Mouse (Mus musculus) spleen, adult 2 months (tissue): ENCODE measurements around the gene Gm42421. TPM values are rescaled to one million over a fixed set of nuclear protein-coding genes. Genes with fewer than 3 reads are reported as not detected.
A peak's percentile ranks its signal among the peaks of the same experiment; 100 is the strongest.

ENCODE experiments used
- DNase-seq, 2 experiments: peaks; one replicate each; pipeline versions ENCODE4 v3.0.0 to v3.0.0-alpha.2; 2012 to 2021; ENCODE audit warnings: low spot score in 2 of 2, low read depth in 1 of 2
- H3K27ac ChIP-seq: fragments of 200-500 bp; 2 replicates; pipeline ENCODE4 v1.5.1; 2012; ENCODE audit warnings: low read length, inconsistent platforms; ENCODE audit not compliant: insufficient read depth
- H3K27me3 ChIP-seq: fragments of 200-500 bp; 2 replicates; pipeline ENCODE4 v1.6.1; 2012; ENCODE audit warnings: mild to moderate bottlenecking, moderate library complexity, low read length, inconsistent platforms; ENCODE audit not compliant: control insufficient read depth, insufficient read depth
- H3K36me3 ChIP-seq: fragments of 200-500 bp; 2 replicates; pipeline ENCODE4 v1.6.1; 2012; ENCODE audit warnings: mild to moderate bottlenecking, low read length, inconsistent platforms; ENCODE audit not compliant: control insufficient read depth, insufficient read depth
- H3K4me1 ChIP-seq: fragments of 200-500 bp; 2 replicates; pipeline ENCODE4 v1.6.1; 2011; ENCODE audit warnings: inconsistent platforms; ENCODE audit not compliant: control insufficient read depth, insufficient read depth, insufficient read length
- H3K4me3 ChIP-seq: fragments of 200-500 bp; 2 replicates; pipeline ENCODE4 v1.5.1; 2011; ENCODE audit warnings: mild to moderate bottlenecking, inconsistent platforms; ENCODE audit not compliant: insufficient read depth, insufficient read length; ENCODE audit errors: extremely low read depth
- CTCF ChIP-seq: fragments of 200-500 bp; IDR thresholded peaks from 2 replicates; pipeline ENCODE4 v1.5.1; 2011; ENCODE audit warnings: mild to moderate bottlenecking, inconsistent platforms; ENCODE audit not compliant: insufficient read depth, insufficient read length, insufficient replicate concordance; ENCODE audit errors: extremely low read depth
- POLR2A ChIP-seq: fragments of 200-500 bp; IDR thresholded peaks from 2 replicates; pipeline ENCODE4 v1.6.1; 2011; ENCODE audit warnings: low read depth, low read length, inconsistent platforms
- WGBS: fragments of 180-500 bp; shearing (Covaris S2); methylation state at CpG from one replicate; pipeline ENCODE4 v1.1.7; 2018; 5-methylcytosine and 5-hydroxymethylcytosine counted together
- polyA plus RNA-seq: library from polyadenylated mRNA; depleted of rRNA; stranded (reverse); fragments of >200 nt; gene quantifications from 2 replicates; pipeline ENCODE4 v1.2.3, GENCODE M21; 2012

The Gm42421 gene
- polyA plus RNA-seq, 1 experiment, result not detected

GRCm38 (mm10) chr5:143961176-143961575 is 33.2 kb downstream of the Gm42421 start:
- no peaks in the 10 kb centered on the region for H3K4me1 ChIP-seq
- H3K36me3 ChIP-seq, result no peaks in the 10 kb centered on the region
- H3K4me3 ChIP-seq, result no peak overlapping the region
- no peak for DNase-seq
- 91% methylated on average over 8 of the region's 8 CpGs for WGBS
- TF ChIP-seq POLR2A (no peak), CTCF (no peak)
- H3K27ac ChIP-seq, result no peak overlapping the region
- no peaks in the 10 kb centered on the region for H3K27me3 ChIP-seq

- H3K27ac ChIP-seq, result no peak overlapping the region
- TF ChIP-seq POLR2A, result no peak
- no peak for TF ChIP-seq CTCF
- 67% methylated on average over 12 of the region's 12 CpGs for WGBS
- no peaks in the 10 kb centered on the region for H3K27me3 ChIP-seq
- no peaks in the 10 kb centered on the region for H3K36me3 ChIP-seq
- H3K4me1 ChIP-seq, result no peaks in the 10 kb centered on the region
- no peak for DNase-seq
- no peak overlapping the region for H3K4me3 ChIP-seq
These were observed 37.8 kb downstream of the Gm42421 start for GRCm38 (mm10) chr5:143965586-143966345.

GRCm38 (mm10) chr5:143966671-143967070 is 38.7 kb downstream of the Gm42421 start:
- DNase-seq, result no peak
- Histone ChIP-seq H3K4me1 (no peaks in the 10 kb centered on the region), H3K36me3 (no peaks in the 10 kb centered on the region), H3K4me3 (no peak overlapping the region), H3K27me3 (no peaks in the 10 kb centered on the region), H3K27ac (no peak overlapping the region)
- 88% methylated on average over 12 of the region's 12 CpGs for WGBS
- TF ChIP-seq POLR2A (no peak), CTCF (no peak)

- Histone ChIP-seq H3K4me1 (no peaks in the 10 kb centered on the region), H3K27ac (no peak overlapping the region), H3K27me3 (no peaks in the 10 kb centered on the region), H3K4me3 (no peak overlapping the region), H3K36me3 (no peaks in the 10 kb centered on the region)
- TF ChIP-seq POLR2A, result no peak
- TF ChIP-seq CTCF, result no peak
- no peak for DNase-seq
- WGBS, result 75% methylated on average over 3 of the region's 3 CpGs
These were observed 44.7 kb downstream of the Gm42421 start for GRCm38 (mm10) chr5:143972628-143973027.

GRCm38 (mm10) chr5:143974931-143975630 is 47.1 kb downstream of the Gm42421 start:
- H3K27ac ChIP-seq, result no peak overlapping the region
- WGBS, result 49% methylated on average over 4 of the region's 4 CpGs

GRCm38 (mm10) chr5:143975631-143975933 is 47.6 kb downstream of the Gm42421 start:
- no peaks in the 10 kb centered on the region for H3K27me3 ChIP-seq
- H3K27ac ChIP-seq, result no peak overlapping the region
- DNase-seq, result no peak
- 39% methylated on average over 2 of the region's 2 CpGs for WGBS
- H3K36me3 ChIP-seq, result no peaks in the 10 kb centered on the region
- no peak overlapping the region for H3K4me3 ChIP-seq
- TF ChIP-seq POLR2A, result no peak
- no peak for TF ChIP-seq CTCF
- no peaks in the 10 kb centered on the region for H3K4me1 ChIP-seq

More at GRCm38 (mm10) chr5:143974931-143975630, 47.1 kb downstream of the Gm42421 start:
- Histone ChIP-seq H3K27me3 (no peaks in the 10 kb centered on the region), H3K36me3 (no peaks in the 10 kb centered on the region), H3K4me3 (no peak overlapping the region), H3K4me1 (no peaks in the 10 kb centered on the region)
- TF ChIP-seq CTCF (peak; percentile 95), POLR2A (no peak)
- peak; percentile 34 to 50 for DNase-seq

GRCm38 (mm10) chr5:143976232-143976631 is 48.3 kb downstream of the Gm42421 start:
- no peak for DNase-seq
- no peak overlapping the region for H3K4me3 ChIP-seq
- WGBS, result 88% methylated on average over 11 of the region's 11 CpGs

More at GRCm38 (mm10) chr5:143976232-143976631, 48.3 kb downstream of the Gm42421 start:
- Histone ChIP-seq H3K4me1 (no peaks in the 10 kb centered on the region), H3K36me3 (no peaks in the 10 kb centered on the region), H3K27me3 (no peaks in the 10 kb centered on the region), H3K27ac (no peak overlapping the region)
- TF ChIP-seq POLR2A, result no peak
- no peak for TF ChIP-seq CTCF
